Mouse (Mus musculus) heart, postnatal 4 days (tissue): ENCODE data around the gene Tes. TPM values are rescaled to one million over a fixed set of nuclear protein-coding genes. Genes with fewer than 3 reads are reported as not detected.
"Not testable (repeated sequence)": the region's sequence is repeated elsewhere in the genome, so short reads cannot be mapped to it uniquely, and the experiment has no call there.

Experiments
- DNase-seq: peaks from one replicate; pipeline ENCODE4 v3.0.0; 2021
- total RNA-seq, 2 experiments: library from RNA; stranded (reverse); gene quantifications; 2 replicates each; pipeline ENCODE4 v1.2.3; 2021

The Tes gene
- total RNA-seq: 1 to 10 TPM; 5.6 to 7.6 TPM

DNA sequence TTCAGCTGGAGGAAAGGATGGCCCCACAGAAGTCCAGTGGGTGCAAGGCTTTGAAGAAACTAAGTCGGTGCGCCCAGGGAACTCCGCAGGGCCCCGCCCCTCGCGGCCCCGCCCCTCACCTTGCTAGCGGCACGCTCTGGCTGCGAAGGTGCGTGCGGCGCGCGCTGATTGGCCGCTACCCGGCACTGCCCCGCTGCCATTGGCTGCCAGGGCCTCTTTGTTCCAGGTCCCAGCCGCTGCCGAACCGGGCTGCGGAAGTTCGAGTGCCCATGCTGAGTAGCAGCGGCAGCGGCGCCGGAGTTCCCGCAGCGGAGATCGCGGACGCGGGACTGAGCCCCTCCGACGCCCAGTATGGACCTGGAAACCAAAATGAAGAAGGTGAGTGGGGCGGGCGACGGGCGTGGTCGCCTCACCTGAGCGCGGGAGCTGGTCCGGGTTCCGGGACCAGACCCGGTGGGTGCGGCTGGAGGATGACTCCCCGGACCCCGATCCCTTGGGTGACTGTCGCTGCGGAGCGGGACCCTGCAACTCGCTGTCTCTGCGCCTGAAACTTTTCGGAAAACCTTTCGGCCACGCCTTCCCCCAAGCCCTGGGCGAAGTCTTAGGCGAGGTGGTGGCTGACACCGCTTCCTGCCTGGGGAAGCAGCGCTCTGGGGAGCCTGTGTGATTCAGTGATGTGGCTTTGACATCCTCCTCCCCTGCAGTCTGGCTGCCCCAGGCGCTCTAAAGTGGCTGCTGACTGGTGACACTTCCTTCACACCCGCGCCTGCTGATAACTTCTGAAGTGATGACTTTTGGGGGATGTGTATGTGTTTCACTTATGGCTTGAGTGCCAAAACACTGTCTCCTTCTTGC lies at the start of gene Tes:
TSS of gene Tes (plus strand) at position 214 of the 855 bp plus-strand sequence.
- DNase-seq: peak; percentile 67

- DNase-seq: no peak
These were observed 39.1 kb upstream of the Tes start for GRCm38 (mm10) chr6:17025886-17026285.

DNA sequence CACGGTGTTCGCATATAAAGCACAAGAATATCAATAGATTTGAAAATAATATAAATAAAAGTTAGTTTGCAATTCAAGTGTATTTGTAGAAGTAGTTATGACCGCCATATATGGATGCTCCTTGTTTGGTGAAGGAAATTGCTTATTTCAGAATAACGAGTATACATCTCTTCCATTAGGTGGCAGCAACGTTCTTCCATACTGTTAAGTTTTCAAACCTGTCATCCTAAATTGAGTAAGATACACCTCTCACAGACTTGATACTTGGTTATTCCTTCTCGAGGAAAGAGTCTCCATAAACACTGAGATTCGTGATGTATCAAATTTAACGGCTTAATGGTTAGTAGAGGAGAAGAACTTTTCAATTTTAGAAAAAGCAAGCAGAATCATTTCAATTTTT lies 37.4 kb upstream of the Tes start:
- DNase-seq: no peak

DNA sequence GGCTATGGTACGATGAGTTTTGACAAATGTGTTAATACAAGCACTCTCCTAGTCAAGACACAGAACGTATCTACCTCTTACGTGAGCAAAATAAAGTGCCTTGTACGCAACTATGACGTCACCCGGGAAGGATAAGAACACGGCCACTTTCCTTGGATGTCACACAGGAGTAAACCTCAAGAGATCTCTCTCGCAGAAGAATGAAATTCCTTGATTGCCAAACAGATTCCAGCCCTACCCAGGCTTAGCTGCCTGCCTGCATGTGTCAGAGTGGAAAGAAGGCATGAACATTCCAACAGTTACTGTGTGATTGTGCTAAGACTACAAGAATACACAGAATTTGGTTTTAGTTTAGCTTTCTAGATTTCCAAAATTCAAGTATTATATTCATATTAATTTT lies 36.1 kb upstream of the Tes start:
- DNase-seq: no peak

DNA sequence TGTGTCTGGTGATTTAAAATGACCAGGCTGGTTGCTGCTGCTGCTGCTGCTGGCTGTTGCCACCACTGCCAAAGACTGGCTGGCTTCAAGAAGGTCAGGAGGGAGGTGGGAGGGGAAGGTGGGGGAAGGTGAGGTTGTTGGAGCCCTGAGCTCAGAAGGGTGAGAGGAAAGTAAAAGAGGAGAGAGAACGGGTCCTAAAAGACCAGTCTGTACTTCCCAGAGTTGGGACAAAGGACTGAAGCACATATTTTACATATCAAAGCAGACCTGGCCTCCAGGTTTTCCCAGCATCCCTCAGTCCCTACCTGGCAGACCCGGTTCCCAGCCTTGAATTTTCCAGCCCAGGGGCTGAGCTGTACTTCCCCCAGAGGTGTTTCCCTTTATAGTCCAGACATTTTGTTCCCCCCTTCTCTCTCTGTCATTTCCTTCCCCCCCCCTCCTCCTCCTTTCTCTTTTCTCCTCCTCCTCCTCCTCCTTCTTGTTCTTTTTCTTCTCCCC lies 32.7 kb upstream of the Tes start:
- DNase-seq: no peak

DNA sequence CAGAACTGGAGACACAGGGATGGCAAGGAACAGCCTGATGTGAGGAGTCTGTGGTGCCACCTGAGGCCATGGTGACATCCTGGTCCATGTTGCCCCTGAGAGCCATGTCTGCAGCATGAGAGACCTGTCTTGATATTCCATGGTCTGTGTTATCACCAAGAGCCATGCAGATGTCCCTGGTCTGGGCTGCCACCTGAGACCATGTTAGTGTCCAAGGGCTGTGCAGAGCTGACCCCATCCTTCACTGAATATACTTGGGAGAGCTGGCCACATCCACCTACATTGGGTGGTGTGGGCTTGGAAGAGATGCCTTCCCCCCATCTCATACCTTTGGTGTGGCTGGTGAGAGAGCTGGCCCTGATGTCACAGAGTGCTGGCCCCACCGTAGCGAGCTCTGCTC lies 30.9 kb upstream of the Tes start:
- no peak for DNase-seq

- no peak for DNase-seq
These were observed 29.7 kb upstream of the Tes start for GRCm38 (mm10) chr6:17035228-17035627.

DNA sequence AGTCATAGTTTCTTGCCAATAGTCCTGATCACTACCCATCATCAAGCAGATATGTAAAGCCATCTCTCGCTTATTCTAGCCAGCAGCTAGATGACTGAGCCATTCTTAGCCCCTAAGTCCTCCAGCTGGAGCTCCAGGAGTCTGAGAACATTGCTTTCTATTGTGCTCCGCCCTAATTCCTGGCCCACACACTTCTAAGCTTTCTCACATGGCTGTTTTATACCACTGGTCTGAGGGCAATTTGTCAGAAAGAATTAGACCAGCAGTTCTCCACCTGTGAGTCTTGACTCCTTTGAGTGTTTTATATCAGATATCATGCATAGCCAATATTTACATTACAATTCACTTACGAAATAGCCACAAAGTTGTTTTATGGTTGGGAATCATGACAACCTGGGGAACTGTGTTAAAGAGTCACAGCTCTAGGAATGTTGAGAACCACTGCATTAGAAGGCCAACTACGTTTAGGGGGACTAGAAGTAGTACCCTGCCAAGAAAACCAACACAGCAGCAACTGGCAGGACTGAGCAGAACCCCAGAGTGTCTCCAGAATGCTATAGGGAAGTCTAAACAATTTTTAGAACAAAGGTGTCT lies 13.4 kb upstream of the Tes start:
- no peak for DNase-seq

DNA sequence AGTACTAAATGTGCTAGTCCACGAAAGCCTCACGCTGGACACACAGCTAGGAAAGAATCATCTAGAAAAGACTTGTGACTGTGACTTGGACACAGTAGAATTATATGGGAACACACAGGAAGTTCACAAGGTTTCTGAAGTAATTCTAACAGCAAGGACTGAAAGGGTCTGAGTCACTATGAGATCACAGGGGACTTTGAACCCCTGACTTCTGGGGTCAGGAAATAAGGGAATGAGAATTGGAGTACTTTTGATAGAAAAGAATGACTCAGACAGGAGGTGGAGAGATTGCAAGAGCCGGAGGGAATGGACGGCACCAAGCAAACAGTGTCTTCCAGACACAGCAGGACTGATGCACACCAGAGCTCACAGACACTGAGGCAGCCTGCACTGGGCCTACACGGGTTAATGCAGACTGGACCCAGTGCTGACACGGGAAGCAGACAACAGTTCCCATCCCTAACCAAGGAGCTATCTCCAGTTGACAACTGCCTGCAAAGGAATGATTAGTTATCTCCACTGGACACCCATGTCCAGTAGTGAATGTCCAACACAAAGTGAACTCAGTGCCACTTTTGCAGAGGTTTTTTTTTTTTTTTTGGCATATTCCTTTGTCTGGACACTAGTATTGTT lies 11.8 kb upstream of the Tes start:
- DNase-seq: no peak

DNA sequence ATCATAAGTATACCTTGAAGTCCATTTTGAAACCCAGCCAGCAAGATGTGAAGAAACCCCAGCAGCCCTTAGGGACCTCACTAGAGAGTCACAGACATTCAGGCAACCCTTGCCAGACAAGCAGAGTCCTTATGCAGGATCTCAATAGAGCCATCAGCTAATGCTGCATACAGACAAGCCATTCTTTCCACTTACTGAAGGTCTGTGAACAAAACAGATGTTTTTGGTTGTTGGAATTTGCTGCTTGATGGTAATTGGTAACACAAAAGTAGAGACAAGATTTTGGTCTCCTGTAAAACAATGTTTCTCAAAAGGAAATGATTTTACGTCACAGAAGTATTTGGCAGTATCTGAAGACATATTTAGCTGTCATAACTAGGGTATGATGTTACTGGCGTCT lies 10.2 kb upstream of the Tes start:
- no peak for DNase-seq

DNA sequence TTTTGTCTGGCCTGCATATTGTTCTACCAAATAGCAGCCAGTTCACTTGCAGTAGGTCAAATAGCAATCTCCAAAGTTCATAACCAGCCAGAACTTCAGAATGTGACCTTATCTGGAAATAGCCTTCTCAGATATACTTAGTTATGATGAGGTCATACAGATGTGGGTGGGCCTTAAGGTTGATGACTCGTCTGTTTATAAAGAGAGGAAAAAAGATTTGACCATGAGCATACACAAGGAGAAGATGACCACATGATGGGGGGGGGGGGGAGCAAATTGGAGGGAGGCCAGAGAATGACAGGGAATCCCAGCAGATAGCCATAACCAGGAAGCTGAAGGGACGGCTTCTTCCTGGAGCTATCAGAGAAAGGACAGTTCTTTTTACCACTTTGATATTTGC lies 9.3 kb upstream of the Tes start:
- DNase-seq: no peak

GRCm38 (mm10) chr6:17059501-17059900 lies 5.4 kb upstream of the Tes start:
- DNase-seq: no peak

- no peak for DNase-seq
These were observed 4.8 kb upstream of the Tes start for GRCm38 (mm10) chr6:17060154-17060553.

GRCm38 (mm10) chr6:17061826-17062225 lies 3.1 kb upstream of the Tes start:
- DNase-seq: not testable (repeated sequence)

DNA sequence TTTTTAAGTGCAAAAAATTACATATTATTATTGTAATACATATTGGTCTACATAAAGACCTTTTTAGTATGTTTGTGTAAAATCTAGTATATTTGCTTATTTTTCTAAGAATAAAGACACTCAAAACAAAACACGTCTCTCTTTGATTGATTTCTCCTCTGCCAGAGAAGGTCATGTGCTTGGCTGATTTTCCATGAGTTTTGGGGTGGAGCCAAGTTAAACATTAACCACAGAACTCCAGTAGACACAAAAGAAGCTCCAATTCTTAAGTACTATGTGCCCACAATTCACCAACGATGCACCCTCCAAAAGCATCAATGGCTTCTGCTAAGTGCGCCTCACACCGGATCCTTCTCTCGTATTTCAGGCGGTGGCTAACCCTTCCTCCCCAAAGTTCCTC lies 2.6 kb upstream of the Tes start:
- no peak for DNase-seq

DNA sequence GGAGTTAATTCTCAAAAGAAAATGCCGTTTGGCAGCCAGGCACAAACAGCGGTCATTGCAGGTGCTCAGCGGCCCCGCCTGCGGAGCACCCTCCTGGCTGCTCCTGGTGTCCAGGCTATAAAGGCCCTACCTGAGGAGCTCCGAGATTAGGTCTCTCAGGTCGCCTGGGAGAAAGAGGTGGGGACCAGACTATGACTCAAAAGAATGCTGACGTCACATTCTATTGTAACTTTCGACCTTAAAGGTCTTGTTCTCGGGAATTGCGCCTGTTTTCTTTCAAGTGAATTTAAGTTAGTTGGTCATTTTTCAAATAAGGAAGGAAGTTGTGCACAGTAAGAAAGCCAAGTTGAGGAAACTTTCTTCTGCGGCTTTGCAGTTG lies 831 bp downstream of the Tes start:
- no peak for DNase-seq

- DNase-seq: no peak
These were observed 1.4 kb downstream of the Tes start for GRCm38 (mm10) chr6:17066211-17066940.

DNA sequence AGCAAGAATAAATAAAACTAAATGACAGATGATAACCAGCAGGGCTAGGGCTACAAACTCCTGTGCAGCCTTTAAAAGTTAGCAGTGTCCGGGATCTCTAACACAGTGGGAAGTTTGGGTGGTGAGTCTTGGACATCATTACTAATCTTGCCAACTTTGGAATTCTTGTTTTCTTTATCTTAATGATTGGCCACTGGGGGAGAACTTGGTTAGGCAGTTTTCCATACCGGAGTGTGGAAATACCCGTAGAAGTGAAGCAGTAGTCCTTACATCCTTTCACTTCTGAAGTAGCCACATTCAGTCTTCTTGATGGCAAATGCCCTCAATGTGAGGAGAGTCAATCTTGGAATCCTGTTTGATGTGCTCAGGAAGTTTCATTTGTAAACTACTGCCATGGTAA lies 7.0 kb downstream of the Tes start:
- DNase-seq: no peak

DNA sequence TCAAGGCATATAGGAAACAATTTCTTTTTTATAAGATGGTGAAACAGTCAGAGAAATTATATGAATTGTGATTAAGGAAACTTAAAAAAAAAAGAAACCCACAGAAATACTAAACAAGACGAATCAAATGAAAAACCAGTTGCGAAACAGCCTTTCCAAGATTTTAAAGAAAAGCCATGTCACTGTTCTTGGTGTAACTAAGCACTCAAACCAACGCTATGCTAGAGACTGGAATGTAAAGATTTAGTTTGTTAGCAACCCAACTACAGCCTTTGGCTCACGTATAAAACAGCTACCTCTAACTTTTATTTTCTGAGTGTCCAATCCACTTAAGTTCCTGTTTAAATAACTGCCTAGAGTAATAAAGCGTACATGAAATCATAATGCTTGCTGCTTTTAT lies 7.4 kb downstream of the Tes start:
- no peak for DNase-seq

DNA sequence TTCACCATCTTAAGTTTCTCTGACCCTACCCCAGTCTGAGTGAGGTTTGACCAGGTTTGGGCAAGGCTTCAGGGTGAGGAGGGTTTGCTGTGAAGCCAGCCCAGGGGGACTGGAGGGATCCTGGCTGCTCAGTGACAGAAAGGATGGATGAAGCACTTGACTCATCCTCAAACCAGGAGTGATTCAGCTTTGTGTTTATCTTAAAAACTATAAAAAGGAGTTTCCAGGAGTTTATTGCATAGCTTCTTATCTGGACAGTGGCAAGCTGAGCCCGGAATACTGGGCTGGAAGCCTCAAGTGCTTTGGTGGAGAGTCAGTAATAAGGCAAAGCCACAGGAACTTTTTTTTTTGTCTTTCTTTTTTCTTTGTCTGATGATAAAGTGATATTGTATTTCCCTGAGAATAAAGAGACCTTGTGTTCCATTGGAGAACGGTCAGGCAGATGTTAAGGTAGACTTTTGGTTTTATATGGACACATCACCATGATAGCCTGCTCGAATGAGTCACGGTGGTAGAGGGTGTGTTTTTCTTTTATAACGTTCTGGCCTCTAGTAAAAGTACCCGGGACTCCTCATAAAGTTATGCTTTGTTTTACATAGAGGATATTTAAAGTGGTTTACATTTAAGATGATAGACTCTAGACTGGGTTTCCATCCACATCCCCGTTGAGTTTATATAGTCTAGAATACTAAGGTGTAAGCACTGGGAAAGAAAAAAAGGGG lies 8.0 kb downstream of the Tes start:
- no peak for DNase-seq

DNA sequence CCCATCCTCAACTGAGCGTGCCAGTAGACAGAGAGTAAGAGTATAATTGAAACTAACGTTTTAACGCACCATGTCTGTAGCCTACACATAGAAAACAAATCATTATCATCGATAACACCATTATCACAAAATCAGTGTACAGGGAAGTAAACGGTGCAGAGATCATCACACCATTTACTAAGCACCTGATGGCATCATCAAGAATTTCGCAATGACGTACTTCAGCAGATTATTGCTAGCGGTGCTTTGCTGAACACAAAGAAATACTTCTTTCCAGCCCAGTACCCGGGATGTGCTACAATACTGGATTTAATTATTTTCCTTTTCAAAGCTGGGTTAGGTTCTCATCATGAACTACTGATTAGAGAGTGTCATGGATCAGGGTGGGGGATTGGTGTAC lies 12.3 kb downstream of the Tes start:
- no peak for DNase-seq

DNA sequence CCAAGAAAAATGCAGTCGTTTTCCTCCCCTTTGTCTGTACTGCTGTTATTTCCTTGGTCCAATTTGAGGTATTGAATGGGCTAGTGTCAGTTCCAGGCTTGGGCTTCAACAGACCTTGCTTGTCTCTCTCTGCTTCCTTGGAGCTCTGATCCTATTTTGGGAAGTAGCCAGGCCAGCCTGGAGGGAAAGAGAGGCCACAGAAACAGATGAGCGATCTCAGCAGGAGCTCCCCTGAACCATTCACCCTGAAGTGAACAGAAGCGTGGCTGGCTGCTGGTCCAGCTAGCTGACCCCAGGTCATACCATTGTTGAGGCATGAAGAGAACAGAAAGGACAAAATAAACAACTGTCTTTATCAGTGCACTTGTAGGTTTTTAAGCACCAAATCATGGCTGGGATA lies 12.8 kb downstream of the Tes start:
- DNase-seq: no peak
